Mouse (Mus musculus) yolk sac, embryonic 10.5 days (tissue): ENCODE data around the gene Neurl2.
"Not testable (repeated sequence)": the region's sequence is repeated elsewhere in the genome, so short reads cannot be mapped to it uniquely, and the experiment has no call there.

ENCODE experiments used
- DNase-seq: peaks from one replicate; pipeline ENCODE4 v3.0.0-alpha.2; 2017; ENCODE audit warnings: low spot score

Neurl2 gene

GRCm38 (mm10) chr2:164857842-164858553 is 24.7 kb upstream of the Neurl2 start:
- DNase-seq = no peak

DNA sequence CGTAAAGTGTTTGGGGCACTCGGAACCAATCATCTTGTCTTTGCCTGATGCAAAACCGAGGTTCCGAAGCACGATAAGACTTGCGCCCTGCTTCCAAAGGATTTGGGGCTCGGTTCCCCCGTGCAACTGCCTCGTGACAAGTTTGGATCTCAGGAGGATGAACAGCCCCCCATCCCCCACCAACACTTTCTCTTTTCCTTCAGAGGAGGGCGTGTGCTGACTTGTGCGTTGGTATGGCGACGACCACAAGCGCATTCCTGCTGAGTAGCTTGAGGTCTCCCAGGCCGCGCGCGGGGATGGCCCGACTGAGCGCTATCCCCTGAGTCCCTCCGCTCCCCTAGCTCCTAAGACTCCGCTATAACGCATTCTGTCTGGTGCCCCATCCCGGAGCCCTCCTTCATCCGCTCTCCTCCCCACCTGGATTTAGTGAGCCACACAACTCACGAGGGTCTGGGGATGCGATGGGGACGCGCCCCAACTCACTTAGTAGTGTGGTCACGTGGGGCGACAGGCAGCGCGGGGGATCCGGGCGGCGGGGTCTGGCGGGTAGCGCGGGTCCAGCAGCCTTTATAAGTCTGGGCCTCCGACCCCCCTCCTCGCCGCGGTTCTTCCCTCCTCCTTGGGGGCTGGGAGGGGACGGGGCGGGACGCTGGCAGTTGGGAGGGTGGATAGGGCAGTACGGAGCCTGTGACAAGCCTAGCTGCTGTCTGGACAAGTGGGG is 24.0 kb upstream of the Neurl2 start, which contains the start of gene Pltp:
Gene Pltp (minus strand): TSS at position 611 of the 721 bp plus-strand sequence.
- DNase-seq = no peak

- DNase-seq = no peak
Observed at GRCm38 (mm10) chr2:164856309-164857100, 23.2 kb upstream of the Neurl2 start.

DNA sequence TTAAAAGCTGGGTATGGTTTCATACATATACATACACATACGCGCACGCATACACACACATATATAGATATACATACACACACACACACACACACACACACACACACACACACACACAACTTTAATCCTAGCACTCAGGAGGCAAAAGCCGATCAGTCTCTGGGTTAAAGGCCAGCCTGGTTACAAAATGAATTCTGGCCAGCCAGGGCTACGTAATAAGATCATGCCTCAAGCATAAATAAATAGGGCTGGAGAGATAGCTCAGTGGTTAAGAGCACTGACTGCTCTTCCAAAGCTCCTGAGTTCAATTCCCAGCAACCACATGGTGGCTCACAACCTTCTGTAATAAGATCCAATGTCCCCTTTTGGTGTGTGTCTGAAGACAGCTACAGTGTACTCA is 22.3 kb upstream of the Neurl2 start:
- not testable (repeated sequence) for DNase-seq

GRCm38 (mm10) chr2:164850061-164850460 is 16.8 kb upstream of the Neurl2 start:
- DNase-seq = no peak

GRCm38 (mm10) chr2:164845782-164846181 is 12.5 kb upstream of the Neurl2 start:
- no peak for DNase-seq

- no peak for DNase-seq
Observed at GRCm38 (mm10) chr2:164835164-164835563, 1.9 kb upstream of the Neurl2 start.

- no peak for DNase-seq
Observed at GRCm38 (mm10) chr2:164834531-164834930, 1.3 kb upstream of the Neurl2 start.

GRCm38 (mm10) chr2:164832748-164833301 is 431 bp downstream of the Neurl2 start, which contains the start of gene Ctsa:
TSS of gene Ctsa (plus strand) at chr2:164832873.
- peak; percentile 85 for DNase-seq

GRCm38 (mm10) chr2:164832032-164832747 is 1.1 kb downstream of the Neurl2 start:
- DNase-seq = no peak

- peak; percentile 82 for DNase-seq
Observed at GRCm38 (mm10) chr2:164831029-164831428, 2.2 kb downstream of the Neurl2 start.

GRCm38 (mm10) chr2:164829090-164829489 is 4.2 kb downstream of the Neurl2 start:
- no peak for DNase-seq

DNA sequence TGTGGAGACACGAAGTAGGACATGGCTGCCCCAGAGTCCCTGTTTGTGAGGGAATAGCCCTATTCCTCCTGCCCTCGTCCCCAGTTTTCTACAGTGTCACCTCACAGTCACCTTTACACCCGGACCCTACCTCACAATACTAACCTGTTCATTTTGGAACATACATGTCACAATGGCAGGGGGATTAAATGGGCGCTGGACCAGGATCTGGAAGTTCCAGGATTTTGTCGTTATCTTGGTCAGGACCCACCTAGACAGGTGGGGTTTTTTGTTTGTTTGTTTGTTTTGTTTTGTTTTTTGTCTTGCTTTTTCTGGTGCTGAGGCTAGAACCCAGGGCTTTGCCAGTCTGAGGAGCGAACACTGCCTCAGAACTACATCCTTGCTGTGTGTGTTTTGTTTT is 4.8 kb downstream of the Neurl2 start, which contains the start of gene Spata25:
Gene Spata25 (minus strand): TSS at position 101 of the 400 bp plus-strand sequence.
- DNase-seq = no peak

DNA sequence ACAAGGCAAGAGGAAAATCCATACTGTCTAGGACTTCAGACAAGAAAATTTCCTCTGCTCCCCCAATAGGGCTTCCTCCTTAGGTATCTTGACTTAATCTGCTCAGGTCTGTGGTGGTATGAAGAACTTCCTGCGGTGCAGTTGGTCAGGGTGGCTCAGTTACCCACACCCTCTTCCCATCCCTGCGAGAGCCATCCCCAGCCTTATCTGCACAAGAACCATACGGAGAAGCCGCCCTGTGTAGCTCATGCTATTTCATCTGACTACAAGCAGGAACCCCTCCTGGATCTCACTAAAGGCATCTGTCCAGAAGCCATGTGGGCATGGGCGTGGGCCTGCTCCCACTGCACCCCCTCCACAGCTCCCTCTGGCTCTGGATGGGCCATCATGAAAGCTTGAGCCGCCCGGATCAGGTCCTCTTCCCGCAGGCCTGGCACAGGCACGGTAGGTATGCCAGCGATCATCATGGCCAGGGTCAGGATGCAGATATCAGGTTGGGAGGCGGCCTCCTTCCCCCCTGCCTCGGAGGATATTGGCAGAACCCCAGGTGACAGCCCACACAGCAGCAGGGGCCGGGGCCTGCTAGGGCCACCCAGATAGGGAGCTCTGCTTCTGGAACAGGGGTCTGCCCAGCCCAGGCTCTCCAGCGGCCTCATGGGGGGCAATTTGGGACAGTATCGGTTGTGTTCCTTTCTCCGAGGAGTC is 6.0 kb downstream of the Neurl2 start:
- no peak for DNase-seq

- DNase-seq = no peak
Observed at GRCm38 (mm10) chr2:164825521-164825920, 7.7 kb downstream of the Neurl2 start.

DNA sequence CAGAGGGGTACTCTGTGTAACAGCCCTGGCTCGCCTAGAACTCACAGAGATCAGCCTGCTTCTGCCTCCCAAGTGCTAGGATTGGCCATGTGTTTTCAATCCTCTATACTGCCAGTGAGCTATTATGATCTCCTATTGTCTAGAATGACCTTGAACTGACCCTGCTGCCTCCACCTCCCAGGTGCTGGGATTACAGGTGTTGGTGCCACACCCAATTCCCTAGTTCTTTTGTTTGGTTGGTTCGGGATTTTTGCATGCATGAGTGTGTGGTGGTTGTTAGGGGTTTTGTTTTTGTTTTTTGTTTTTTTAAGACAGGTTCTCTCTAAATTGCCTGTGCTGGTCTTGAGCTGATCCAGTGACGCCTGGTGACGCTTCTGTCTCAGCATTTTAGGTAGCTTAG is 9.3 kb downstream of the Neurl2 start:
- DNase-seq = no peak

DNA sequence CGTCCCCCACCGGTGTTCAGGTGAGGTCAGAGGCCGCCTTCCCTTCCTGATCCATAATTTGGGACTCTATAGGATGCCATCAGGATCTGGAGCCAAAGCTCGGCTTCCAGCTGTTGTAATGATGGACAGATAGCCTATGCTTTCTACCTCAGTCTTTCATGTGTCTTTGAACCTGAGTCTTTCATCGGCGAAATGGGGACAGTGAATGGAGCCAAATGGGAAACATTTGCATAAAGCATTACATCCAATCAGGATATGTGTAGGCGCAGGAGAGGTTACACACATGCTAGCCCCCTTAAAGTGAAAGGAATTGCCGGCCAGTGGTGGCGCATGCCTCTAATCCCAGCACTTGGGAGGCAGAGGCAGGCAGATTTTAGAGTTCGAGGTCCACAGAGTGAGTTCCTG is 10.1 kb downstream of the Neurl2 start:
- peak; percentile 60 for DNase-seq

DNA sequence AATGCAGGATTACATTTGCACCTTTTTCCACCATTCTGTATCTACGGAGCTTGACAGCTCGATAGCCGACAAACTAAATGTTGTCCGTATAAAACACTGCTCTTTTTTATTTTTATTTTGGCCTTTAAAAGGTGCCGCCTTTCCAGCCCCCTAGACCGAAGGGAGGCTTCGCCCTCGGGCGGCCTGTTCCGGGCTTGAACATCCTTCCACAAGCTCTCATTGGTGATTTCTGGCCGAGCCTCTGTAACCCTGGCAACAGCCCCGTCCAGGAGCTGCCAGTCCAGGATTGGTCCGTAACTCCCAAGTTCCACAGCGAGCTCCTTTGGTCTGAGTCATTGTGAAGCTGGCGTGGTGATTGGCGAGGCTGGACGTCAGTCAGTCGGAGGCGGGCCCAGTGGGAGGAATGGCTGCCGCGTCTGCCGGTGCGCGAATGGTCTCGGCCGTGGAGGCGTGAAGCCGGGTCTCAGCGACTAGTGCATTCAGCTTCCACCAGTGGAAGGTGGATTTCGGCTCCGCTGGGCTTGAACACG is 10.6 kb downstream of the Neurl2 start, which contains the start of gene Zswim1:
Gene Zswim1 (plus strand): TSS at position 51 of the 530 bp plus-strand sequence.
- DNase-seq = peak; percentile 98

GRCm38 (mm10) chr2:164821060-164821459 is 12.2 kb downstream of the Neurl2 start:
- no peak for DNase-seq

GRCm38 (mm10) chr2:164817703-164818102 is 15.6 kb downstream of the Neurl2 start:
- no peak for DNase-seq
